Mouse (Mus musculus): ENCODE data around the gene Alg2. TPM values are rescaled to one million over a fixed set of nuclear protein-coding genes. Genes with fewer than 3 reads are reported as not detected.

Alg2 gene
- 100 to 1,000 TPM; 138 to 146 TPM for total RNA-seq (2021)
- long read RNA-seq, experiment 1, transcript Alg2-201 (2 exons, 3,021 nt) = major isoform, 94 of 102 reads
- long read RNA-seq, experiment 1, partial matches to known transcripts = 0 of 102 reads
- long read RNA-seq, experiment 1, other reads (novel, unspliced or antisense) = 6 of 102 reads
- long read RNA-seq, experiment 2, transcript Alg2-201 (2 exons, 3,021 nt) = major isoform, 145 of 153 reads
- long read RNA-seq, experiment 2, partial matches to known transcripts = 6 of 153 reads
- long read RNA-seq, experiment 2, other reads (novel, unspliced or antisense) = 0 of 153 reads

DNA sequence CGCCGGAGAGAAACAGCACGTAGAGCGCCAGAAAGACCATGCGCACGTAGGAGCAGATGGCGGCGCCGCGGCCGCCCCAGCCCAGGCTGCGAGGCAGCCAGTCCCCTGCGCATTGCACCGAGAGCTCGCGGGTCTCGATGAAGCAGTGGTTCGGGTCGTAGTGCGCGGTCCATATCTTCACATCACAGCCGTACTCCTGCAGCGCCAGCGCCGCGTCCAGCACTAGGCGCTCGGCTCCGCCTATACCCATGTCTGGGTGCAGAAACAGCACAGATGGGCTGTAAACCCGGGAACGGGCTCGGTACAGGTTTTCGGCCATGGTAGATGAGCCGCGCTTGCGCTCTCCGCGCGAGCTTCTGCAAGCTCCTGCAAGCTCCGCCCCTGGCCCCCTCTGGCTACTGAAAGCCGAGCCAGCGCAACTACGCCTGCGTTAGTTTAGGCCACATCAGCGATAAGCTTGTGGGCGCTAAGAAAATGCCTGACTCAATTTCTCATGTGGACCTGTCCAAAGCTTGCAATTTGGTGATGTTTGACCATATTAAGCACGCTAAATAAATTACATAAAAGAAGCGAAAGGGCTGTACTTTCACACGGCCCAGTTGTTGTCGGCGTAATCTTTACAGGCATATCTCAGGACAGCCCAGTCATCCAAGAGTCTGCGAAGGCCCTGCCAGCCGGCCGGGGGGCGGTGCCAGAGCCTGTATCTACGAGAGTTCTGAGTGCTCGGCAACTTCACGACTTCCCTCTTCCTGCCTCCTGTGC, at the start of gene Alg2, which contains the start of gene Sec61b:
Gene Alg2 (minus strand): TSS at position 366 of the 762 bp plus-strand sequence.
Gene Sec61b (plus strand): TSS at position 691 of the 762 bp plus-strand sequence.
- Histone ChIP-seq H3K27ac (peak within 1 kb of the TSS; percentile 97), H3K4me3 (peak within 1 kb of the TSS; percentile 97)
- DNase-seq (ENCODE audit: low spot score in 2 of 2) = peak; percentile 96 to 97
- TF ChIP-seq CTCF (conservative IDR thresholded peaks at IDR 0.05) = peak; percentile 12; the same call in 1 of the 2 replicates

GRCm38 (mm10) chr4:47521884-47522605, 47.9 kb upstream of the Alg2 start:
- no peak overlapping the region for H3K4me3 ChIP-seq
- H3K27ac ChIP-seq = peak overlapping the region; percentile 24; the same call in 1 of the 2 replicates
- TF ChIP-seq CTCF (conservative IDR thresholded peaks at IDR 0.05) = peak; percentile 84
- peak; percentile 64 to 66 for DNase-seq (ENCODE audit: low spot score in 2 of 2)

- Histone ChIP-seq H3K4me3 (no peak overlapping the region), H3K27ac (no peak overlapping the region)
- no peak for DNase-seq (ENCODE audit: low spot score in 2 of 2)
- no peak for TF ChIP-seq CTCF (conservative IDR thresholded peaks at IDR 0.05)
Measured at GRCm38 (mm10) chr4:47520076-47520475, 45.9 kb upstream of the Alg2 start.

DNA sequence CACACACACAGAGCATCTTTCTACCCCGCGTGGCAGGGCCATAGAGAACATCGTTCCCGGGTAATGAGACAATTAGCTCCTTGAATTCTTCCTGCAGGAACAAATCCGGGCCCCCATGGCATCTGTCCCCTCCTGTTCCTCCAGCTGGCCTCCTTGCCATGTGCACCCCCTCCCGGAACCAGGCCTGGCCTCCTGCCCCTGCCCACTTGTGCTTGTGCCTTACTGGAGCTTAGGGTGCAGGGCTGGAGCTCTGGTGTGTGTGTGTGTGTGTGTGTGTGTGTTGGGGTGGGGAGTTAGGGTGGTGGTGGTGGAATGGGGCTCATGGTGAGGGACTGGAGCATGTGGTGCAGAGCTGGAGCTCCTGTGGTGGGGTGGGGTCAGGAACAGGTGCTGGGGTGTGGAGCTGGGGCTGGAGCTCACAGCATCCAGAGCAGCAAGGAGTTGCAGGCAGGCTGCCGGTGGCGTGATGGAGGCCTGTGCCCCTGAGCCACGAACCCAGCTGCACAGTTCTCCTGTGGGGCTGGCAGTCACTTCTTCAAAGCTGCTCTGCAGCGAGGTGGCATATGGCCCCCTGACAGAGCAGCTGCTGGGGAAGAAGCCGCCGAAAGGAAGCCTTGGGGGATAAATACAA, 44.5 kb upstream of the Alg2 start:
- peak; percentile 57 to 74 for DNase-seq (ENCODE audit: low spot score in 2 of 2)
- no peak for TF ChIP-seq CTCF (conservative IDR thresholded peaks at IDR 0.05)
- no peak overlapping the region for H3K4me3 ChIP-seq
- peak overlapping the region; percentile 64 for H3K27ac ChIP-seq

DNA sequence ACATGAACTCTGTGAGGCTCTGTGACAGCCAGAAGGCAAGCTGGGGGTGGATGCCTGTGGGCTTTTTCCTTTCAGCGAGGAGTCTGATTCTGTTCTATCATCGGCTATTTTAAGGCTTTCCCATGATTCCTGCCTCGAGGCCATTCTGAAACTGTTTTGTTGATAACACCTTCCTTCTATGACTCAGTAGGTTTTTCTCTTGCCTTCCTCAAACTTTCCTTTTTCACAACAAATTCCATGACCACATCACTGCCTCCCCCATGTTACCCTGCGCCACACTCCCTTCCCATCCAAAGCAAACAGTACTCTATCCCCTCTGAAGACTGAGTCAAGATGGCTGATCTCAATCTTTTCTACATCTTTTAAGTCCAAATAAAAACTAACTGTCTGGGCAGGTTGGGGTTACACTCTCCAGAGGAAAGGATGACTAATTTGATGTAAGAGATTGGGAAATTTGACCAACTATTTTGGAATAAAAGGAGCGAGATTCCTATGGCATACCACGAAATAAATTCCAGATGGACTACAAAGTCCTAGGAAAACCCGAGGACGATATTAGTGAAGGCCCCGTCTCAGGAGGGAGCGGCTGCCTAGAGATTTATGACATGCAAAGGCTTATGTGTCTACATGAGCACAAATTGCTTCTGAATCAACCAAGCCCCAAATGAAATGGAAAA, 30.8 kb upstream of the Alg2 start:
- peak in 1 of 2 experiments; percentile 23 for DNase-seq (ENCODE audit: low spot score in 2 of 2)
- Histone ChIP-seq H3K27ac (no peak overlapping the region), H3K4me3 (no peak overlapping the region)
- no peak for TF ChIP-seq CTCF (conservative IDR thresholded peaks at IDR 0.05)

GRCm38 (mm10) chr4:47503045-47503444, 28.9 kb upstream of the Alg2 start:
- H3K27ac ChIP-seq = no peak overlapping the region
- TF ChIP-seq CTCF (conservative IDR thresholded peaks at IDR 0.05) = no peak
- peak overlapping the region; percentile 14 for H3K4me3 ChIP-seq
- no peak for DNase-seq (ENCODE audit: low spot score in 2 of 2)

- H3K4me3 ChIP-seq = peak overlapping the region; percentile 14
- DNase-seq (ENCODE audit: low spot score in 2 of 2) = peak; percentile 24 to 53
- TF ChIP-seq CTCF (conservative IDR thresholded peaks at IDR 0.05) = peak; percentile 91
- H3K27ac ChIP-seq = no peak overlapping the region
Measured at GRCm38 (mm10) chr4:47502546-47502971, 28.4 kb upstream of the Alg2 start.

- no peak overlapping the region for H3K27ac ChIP-seq
- no peak for TF ChIP-seq CTCF (conservative IDR thresholded peaks at IDR 0.05)
- no peak for DNase-seq (ENCODE audit: low spot score in 2 of 2)
- H3K4me3 ChIP-seq = no peak overlapping the region
Measured at GRCm38 (mm10) chr4:47499121-47499545, 25.0 kb upstream of the Alg2 start.

DNA sequence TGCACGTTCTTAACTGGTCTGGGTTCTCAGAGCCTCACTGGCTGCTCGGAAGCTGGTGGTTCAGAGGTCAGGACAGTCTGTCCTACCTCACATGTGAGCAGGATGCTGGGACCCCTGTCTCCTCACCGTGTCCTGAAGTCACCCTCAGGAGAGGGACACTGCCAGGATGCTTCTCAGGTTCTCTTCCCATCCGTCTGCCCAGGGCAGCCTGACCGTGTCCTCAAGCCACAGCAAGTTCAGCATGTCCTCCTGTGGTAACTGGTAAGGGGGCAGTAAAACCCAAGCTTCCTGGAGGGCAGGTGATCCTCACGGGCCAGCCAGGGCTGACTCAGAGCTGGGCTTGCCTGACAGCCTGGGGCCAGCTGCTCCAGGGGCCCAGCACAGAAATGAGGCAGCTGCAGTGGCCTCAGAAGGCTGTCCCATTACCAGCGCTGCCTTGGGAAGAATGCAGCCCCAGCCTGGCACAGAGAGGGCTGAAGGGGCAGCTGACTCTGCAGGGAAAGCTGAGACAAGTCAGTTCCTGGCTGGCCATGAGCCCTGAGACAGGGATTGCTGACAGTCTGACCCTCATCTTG, 23.8 kb upstream of the Alg2 start:
- no peak for TF ChIP-seq CTCF (conservative IDR thresholded peaks at IDR 0.05)
- no peak for DNase-seq (ENCODE audit: low spot score in 2 of 2)
- Histone ChIP-seq H3K27ac (no peak overlapping the region), H3K4me3 (no peak overlapping the region)

DNA sequence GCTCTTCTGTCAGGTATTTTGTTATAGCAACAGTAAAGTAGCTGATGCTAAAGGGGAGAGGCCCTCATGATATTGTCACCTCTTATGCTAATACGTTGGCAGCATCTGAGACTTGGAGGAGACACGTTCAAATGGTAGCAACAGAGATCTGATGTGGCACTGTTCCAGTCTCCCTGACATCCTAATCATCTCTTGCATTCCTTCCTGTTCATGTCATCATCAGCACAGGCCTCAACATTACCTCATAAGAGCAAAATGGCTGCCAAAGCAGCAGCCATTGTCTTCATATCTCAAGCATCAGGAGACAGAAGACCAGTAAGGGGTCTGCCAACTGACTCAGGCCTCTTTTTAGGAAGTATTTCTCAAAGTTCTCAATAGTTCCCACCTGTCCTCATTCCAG, 20.6 kb upstream of the Alg2 start:
- no peak for DNase-seq (ENCODE audit: low spot score in 2 of 2)
- no peak for TF ChIP-seq CTCF (conservative IDR thresholded peaks at IDR 0.05)
- Histone ChIP-seq H3K27ac (no peak overlapping the region), H3K4me3 (no peak overlapping the region)

DNA sequence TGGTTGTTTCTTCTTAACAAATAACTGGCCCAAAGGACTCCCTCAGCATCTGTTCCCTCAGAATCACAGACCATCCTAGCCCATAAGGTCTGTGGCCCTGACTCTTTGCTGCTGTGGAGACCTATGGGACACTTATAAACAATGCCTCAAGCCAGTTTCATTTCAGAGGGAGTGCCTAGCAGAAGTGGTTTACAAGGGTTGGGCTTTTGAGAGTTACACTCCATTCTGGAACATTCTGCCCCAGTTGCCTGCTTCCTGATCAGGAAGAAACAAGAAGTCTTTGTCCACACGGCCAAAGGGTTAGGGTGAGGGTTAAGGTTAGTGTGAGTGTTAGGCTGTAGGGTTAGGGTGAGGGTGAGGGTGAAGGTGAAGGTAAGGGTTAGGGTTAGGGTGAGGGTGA, 20.0 kb upstream of the Alg2 start:
- H3K27ac ChIP-seq = no peak overlapping the region
- no peak for DNase-seq (ENCODE audit: low spot score in 2 of 2)
- TF ChIP-seq CTCF (conservative IDR thresholded peaks at IDR 0.05) = no peak

DNA sequence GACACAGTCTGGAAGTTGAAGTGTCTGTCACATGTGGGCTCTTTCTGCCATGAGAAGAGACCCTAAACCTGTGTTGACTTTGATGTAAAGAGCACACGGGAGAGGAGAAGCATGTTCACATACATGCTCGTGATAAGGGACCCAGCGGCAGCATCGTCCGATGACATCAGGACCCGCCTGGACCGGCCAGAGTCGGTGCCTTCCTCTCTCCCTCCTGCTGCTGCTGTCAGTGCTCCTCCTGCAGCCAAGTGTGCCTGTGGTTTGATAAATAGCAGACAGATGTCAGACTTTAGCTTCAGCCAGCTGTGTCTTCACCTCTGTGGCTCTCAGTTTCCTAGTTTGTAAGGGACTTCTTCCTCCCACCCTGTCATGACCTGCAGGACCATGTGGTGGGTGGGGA, 19.3 kb upstream of the Alg2 start:
- Histone ChIP-seq H3K27ac (no peak overlapping the region), H3K4me3 (no peak overlapping the region)
- no peak for TF ChIP-seq CTCF (conservative IDR thresholded peaks at IDR 0.05)
- DNase-seq (ENCODE audit: low spot score in 2 of 2) = no peak

More for the DNA sequence above, 20.0 kb upstream of the Alg2 start:
- H3K4me3 ChIP-seq = no peak overlapping the region

Data from layer of hippocampus, adult 2 months (tissue).